8 mouse cellular contexts compared by ENCODE assay signal in the genomic region with DNA sequence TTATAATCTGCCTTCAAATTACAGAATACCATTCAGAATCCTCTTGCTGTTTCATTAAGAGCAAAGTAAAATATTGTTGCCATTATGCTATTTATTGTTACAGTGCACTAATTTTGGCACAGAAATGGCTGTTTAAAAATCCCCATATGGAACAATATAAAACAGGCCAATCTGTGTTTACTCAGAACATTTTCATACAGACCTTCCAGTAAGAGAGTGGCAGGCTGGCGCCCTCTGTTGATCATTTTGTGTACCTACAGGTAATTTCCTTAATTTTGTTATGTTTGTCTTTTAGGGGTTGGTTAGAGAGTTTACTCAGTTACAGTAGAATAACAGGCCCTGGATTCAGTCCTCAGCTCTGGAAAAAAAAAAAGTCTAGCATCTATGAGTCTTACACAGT. TPM values are rescaled to one million over a fixed set of nuclear protein-coding genes. Genes with fewer than 3 reads are reported as not detected.
DNase-seq lines count a peak whose midpoint lies in the region; ATAC-seq lines count a peak whose summit lies in the region.

No protein-coding gene starts in this region.

- peak; percentile 25 to 31 for DNase-seq in cerebellum, adult 18-20 months
- DNase-seq in cerebellum, adult 9-11 months = no peak
- DNase-seq in kidney, postnatal 14 days = peak; percentile 38
- DNase-seq in kidney, adult 18-20 months = no peak
- peak; percentile 78 for DNase-seq in NIH3T3 (ENCODE audit: low read depth)
- peak; percentile 43 for DNase-seq in lung, postnatal 25 days (ENCODE audit: low spot score)
- DNase-seq in urinary bladder, postnatal 36 days (ENCODE audit: low spot score in 2 of 2) = no peak

- no peaks in the 10 kb centered on the region for H3K4me1 ChIP-seq in midbrain, embryonic 16.5 days (ENCODE audit: control insufficient read depth, insufficient read depth, low read length)

- no peaks in the 10 kb centered on the region for H3K36me3 ChIP-seq in midbrain, embryonic 16.5 days (ENCODE audit: control insufficient read depth, insufficient read depth, low read length)

- no peaks in the 10 kb centered on the region for H3K9me3 ChIP-seq in midbrain, embryonic 16.5 days (replicated peaks; ENCODE audit: control insufficient read depth, low read length, poor library complexity, severe bottlenecking)

- H3K9ac ChIP-seq in midbrain, embryonic 16.5 days (ENCODE audit: low read depth, low read length) = no peak overlapping the region

- H3K4me3 ChIP-seq in midbrain, embryonic 16.5 days (ENCODE audit: low read depth, low read length) = no peak overlapping the region

- no peak overlapping the region for H3K27ac ChIP-seq in midbrain, embryonic 16.5 days (ENCODE audit: low read length)

- no peak for ATAC-seq in midbrain, embryonic 16.5 days

- no peak overlapping the region for H3K4me2 ChIP-seq in midbrain, embryonic 16.5 days (ENCODE audit: low read length)

- no peaks in the 10 kb centered on the region for H3K27me3 ChIP-seq in midbrain, embryonic 16.5 days (ENCODE audit: control insufficient read depth, insufficient read depth, low read depth, low read length)

- WGBS in midbrain, embryonic 16.5 days = 3% methylated on average over 1 of the region's 1 CpGs

RNA-seq across cellular contexts. Expression of gene Rtkn2, which starts 16.8 kb away (rescaled TPM):
- 3.0 and 3.3 TPM in 2 replicates for polyA plus RNA-seq in midbrain, embryonic 16.5 days (2015; fragmentation: Nextera tagmentation; extraction: Ambion mirVana)

Comparison
In these comparisons a context has a peak if more than half of its experiments do, and no peak if none do; other contexts are left out.
1. DNase-seq: peak in cerebellum, adult 18-20 months (2 of 2), kidney, postnatal 14 days (single experiment), NIH3T3 (single experiment) and lung, postnatal 25 days (single experiment); none in cerebellum, adult 9-11 months (single experiment), kidney, adult 18-20 months (single experiment) and urinary bladder, postnatal 36 days (0 of 2).